Mouse (Mus musculus): Measurements from ENCODE around the gene Ptprh.

The Ptprh gene

DNA sequence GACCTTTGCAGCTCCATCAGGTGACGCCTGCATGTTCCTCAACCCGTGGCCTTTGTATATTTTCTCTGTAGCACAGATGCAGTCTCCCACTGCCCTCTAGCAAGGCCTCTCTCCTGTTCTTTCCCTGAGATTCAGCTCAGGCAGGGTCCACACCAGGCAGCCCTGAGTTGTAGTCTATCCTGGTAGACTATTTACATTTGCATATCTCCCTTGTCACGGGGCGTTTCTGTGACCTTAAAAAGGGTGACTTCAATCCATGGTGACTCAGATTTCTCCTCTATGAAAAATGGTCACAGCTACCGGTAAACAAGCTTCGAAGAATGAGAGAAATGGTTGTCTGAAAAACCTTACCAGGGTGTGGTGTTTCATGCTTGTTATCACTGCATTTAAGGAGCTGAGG lies at the start of gene Ptprh:
Gene Ptprh, minus strand, starts transcription at position 169 of the 400 bp plus-strand sequence.
- in situ Hi-C loops (cut with MboI), result no loop called here

DNA sequence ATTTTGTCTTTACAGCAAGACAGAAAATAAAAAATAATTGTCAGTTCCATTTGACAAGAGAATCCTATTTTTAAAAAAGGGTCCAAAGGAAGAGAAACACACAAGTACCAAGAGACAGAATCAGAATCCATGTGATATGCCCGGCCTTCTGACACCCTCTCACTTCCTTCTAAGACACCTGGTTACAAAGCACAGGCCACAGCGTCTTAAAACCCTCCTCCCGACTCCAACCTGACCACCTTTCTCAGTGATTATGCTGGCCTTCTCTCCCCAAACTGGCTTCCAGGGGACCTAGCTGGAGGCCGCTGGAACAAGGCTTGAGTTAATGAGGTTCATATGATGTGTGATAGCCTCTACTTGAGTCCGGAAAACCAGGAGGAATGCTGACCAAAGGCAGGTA lies 49.5 kb upstream of the Ptprh start:
- in situ Hi-C loops (cut with MboI), result no loop called here

DNA sequence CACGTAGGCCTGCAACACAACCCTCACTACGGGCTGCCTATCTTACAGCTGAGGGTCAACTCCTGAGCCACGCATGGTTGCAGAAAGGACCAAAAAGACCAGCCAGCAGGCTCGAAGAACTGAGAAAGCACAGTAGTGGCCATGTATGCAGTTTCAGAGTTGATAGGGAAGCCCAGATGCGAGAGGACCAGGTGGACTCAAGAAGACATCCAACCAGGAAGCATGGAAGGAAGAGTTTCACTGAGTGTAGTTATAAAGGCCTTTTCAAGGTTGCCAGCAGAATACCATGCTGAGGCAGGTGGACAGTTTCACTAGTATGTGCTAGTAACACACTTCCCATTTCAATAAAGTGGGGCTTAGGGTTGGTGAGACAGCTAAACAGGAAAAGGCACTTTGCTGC lies 48.9 kb upstream of the Ptprh start:
- in situ Hi-C loops (cut with MboI), result no loop called here

DNA sequence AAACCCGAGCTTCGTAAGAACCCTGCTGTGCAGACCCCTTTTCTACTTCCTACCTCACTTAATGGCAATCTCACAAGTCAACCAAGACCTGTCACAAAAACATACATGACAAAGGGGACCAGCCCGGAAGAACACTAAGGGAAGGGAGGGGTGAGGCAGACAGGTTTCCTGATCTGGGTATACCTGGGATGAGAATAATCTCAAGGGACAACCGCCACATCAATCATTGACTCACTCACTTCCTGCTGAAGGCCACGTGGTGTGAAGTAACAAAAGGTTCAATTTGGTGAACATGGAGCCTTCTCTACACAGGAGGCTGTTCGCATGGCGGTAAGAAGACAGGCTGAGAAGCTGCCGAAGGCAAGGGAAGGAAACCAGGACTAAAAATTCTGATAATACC lies 47.7 kb upstream of the Ptprh start:
- in situ Hi-C loops (cut with MboI), result no loop called here

DNA sequence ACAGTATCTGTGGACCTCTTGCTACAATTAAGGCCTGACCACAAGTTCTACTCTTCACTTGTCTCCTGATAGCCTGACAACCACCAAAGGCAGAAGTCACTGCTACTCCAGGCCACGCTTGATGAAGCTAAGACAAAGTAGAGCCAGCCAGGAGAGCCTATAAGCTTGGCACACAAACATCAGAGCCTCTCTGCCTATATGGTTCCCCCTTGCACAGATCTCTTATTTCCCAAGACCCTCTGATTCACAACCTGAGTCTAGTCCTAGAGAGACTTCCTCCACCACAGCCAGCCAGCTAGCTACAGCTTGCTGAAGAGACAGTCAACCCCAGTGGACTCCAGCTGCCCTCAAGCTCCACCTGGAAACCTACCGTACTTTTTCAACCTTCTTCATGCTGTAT lies 44.2 kb upstream of the Ptprh start:
- in situ Hi-C loops (cut with MboI), result no loop called here

DNA sequence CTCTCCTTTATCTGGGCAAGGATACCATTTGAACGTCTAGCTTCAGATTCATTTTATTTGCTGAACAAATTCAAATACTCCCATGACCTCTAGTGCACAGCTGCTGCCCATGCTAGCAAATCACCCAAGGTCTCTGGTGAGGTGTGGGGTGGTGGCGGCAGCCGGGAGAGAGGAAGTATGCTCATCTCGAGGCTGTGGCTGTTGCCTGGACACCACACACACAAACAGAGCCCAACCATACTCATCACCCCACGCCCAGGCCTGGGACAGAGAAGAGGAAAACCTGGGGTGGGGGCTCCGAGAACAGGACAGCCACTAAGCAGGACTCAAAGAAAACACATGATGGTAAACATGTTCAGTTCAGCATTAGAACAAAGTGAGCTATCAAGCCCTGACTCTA lies 43.5 kb upstream of the Ptprh start:
- in situ Hi-C loops (cut with MboI), result no loop called here

DNA sequence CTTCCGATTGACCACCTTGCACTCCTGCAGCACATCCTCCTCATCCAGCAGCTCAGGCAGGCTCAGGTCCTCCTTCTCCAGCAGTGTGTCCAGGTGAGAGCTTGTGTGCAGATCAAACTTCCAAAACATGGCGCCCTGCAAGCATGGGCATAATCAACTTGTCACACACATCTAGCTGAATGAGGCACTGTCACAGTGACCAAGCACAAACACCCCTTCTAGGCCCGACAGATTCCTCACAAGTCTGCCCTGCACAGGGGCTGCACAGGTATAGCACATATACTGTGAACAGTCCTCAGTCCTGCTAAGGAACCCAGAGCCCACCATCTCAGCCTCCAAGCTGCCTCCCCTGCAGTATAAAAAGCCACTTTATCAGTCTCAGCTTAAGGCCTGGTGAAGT lies 43.0 kb upstream of the Ptprh start:
- in situ Hi-C loops (cut with MboI), result no loop called here

DNA sequence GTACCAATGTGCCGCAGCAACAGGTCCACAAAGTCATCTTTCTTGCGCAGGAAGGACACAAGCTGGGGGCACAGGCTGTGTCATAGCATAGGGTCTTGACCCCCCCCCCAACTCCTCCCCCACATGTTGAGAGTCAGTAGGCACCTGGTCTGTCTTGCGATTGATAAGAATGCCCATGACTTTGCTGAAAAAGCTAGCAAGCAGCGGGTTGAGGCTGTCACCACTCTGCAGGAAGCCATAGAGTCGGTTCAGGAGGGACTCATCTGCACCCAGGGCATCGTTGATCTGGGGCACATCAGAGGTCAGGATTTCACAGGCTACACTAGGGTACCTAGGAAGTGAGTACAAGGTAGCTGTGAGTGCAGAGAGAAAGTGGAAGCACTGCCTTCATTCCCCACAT lies 39.4 kb upstream of the Ptprh start:
- in situ Hi-C loops (cut with MboI), result no loop called here

DNA sequence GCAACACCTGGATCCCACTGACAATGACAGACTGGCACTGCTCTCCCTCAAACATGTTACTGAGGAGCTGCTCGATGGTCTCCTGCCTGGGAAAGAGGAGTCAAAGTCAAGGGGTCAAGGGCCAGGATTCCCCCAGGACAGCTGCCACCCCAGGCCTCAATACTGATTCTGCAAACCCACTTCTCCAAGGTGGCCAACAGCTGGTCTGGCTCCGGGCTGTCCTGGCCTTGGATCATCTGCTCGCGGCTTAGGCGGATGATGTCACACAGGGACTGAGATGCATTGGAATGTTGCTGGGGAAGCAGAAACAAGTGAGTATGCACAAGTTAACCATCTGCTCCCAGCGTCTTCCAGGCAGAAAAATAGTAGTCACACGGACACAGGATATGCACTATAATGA lies 38.1 kb upstream of the Ptprh start:
- in situ Hi-C loops (cut with MboI), result no loop called here

DNA sequence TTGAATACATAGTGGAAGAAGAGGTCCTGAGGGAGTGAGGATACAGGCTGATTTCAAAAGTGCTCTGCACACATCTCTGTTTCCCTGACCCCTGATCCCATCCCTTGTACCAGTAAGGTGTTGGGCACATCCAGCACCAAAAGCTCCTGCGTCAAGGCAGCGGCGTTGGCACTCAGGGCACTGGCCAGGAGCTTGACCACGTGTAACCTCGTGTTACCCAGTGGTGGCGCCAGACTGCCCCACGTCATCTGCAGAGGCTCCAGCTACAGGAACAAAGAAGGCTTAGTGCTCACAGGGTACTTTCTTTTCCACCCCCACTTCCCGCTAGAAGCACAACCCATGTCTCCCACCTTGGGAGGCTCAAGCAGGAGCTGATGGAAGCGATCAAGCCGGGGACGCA lies 37.3 kb upstream of the Ptprh start:
- in situ Hi-C loops (cut with MboI), result no loop called here

DNA sequence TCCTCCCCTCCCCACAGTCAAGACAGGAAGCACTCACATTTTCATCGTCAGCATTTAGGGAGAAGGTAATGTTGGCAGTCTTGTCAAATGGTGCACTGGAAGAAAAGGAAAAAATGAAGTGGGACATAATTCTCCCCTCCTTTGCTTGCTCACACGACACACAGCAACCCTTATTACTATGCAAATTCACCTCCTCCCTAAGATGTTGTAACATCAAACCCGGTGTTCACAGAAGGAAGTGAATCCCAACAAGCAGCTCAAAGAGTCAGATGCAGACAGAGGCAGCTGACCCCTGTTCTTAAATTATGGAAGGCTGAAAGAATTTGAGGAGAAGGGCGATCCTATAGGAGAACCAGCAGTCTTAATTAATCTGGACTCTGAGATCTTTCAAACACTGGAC lies 32.3 kb upstream of the Ptprh start:
- in situ Hi-C loops (cut with MboI), result no loop called here

DNA sequence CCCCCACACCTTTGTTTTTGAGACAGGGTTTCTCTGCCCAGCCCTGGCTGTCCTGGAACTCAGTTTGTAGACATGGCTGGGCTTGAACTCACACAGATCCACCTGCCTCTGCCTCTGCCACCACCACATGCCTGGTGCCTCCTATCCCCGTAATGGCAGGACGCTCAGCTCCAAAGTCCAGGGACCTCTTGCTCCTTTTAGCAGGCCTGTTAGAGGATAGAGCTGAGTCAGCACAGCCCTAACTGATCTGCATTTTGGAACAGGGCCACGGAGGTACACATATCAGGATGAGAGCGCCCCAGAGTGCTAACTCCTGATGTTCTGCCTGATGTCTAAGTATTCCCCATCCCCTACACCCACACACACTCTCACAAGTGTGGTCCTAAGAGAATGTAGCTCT lies 27.2 kb upstream of the Ptprh start, which contains the start of gene Tmem86b:
Gene Tmem86b, minus strand, starts transcription at position 392 of the 400 bp plus-strand sequence.
- in situ Hi-C loops (cut with MboI), result no loop called here

DNA sequence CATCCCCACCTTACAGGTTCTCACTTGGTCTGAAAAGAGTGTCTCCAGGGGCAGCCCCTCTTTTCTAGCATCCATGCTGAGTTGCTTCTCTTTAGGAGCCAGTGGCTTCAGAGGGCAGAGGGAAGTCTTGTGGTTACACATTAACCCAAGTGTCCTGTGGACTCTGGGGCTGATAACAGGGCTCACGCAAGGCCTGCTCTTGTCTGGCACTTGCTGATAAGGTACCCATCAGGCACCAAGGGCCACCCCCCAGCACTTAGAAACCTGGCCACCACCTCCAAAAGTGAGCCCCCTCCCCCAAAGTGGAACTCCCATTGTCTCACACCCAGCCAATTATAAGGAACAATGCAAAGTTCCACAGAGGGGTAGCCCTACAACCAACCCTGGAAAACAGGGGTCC lies 26.4 kb upstream of the Ptprh start:
- in situ Hi-C loops (cut with MboI), result no loop called here

DNA sequence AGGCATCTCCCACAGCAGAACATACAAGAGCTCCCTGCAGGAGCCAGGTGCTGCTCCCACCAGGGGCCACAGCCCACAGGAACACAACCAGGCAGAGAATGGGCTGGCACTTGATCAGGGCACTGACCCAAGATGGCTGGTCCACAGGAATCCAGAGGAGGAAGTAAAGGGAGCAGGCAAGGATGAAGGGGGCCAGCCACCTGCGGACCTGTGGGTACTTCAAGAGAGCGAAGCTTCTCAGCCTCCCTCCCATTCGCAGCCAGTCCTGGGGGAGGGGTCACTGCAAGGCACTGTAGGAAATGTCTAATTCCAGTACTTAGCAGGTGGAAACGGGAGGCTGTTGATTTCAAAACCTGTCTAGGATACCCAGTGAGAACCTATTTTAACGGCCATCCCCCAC lies 25.7 kb upstream of the Ptprh start:
- in situ Hi-C loops (cut with MboI), result loop anchor here (10.0 kb wide), 1 partner anchor 165 kb away; the partner anchor contains the start of gene Rpl28

DNA sequence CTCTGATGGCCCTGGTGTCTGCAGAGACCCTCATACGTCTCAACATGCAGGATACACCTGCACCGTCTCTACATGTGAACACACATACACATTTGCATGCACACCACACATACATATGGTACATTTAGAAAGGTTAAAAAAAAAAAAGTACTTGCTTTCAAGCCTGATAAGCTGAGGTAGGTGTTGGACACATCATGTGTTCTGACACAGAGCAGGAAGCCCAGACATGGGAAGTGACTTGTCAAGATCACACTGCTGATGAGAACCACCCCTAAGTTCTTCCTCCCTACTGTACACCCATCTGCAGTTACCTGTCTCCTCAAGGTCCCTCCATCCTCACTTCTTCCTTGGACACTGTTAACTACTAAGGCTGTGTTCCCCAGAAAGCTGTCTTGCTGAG lies 22.1 kb upstream of the Ptprh start:
- in situ Hi-C loops (cut with MboI), result loop anchor here (10.0 kb wide), 1 partner anchor 169 kb away; the partner anchor contains the start of gene Rpl28

DNA sequence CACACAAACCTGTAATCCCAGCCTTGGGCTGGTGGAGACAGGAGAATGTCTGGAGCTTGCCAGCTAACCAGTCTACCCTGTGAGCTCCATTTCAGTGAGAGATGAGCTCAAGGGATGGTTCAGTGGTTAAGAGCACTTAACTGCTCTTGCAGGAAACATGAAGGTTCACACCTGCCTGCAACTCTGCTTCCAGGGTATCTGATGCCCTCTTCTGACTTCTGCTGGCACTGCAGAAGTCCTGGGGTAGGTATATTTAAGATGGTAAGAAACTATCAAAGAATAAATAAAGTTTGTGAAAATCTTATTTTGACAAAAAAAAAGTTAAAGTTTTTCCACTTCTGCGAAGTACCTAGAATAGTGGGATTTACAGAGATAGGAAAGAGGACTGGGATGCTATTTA lies 20.5 kb upstream of the Ptprh start:
- in situ Hi-C loops (cut with MboI), result loop anchor here (10.0 kb wide), 1 partner anchor 170 kb away; the partner anchor contains the start of gene Rpl28

DNA sequence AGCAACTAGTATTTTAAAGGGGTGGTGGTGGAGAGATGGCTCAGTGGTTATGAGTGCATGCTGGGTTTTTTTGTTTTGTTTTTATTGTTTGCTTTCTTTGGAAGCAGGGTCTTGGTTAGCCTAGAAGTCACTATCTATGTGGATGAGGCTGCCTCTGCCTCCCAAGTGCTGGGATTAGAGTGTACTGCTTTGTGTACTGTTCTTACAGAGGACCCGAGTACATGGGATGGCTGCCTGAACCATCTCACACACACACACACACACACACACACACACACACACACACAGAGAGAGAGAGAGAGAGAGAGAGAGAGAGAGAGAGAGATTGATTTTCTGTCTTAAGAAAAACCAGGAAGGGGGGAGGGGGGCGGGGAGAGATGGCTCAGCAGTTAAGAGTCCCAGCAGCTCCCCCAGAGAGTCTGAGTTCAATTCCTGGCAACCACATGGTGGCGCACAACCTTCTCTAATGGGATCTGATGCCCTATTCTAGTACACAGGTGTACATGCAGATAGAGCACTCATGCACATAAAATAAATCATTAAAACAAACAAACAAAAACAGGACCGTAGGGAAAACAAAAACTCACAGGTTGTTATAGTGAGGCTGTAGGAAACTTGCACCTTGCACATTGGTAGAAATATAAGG lies 19.8 kb upstream of the Ptprh start:
- in situ Hi-C loops (cut with MboI), result loop anchor here (10.0 kb wide), 1 partner anchor 171 kb away; the partner anchor contains the start of gene Rpl28

DNA sequence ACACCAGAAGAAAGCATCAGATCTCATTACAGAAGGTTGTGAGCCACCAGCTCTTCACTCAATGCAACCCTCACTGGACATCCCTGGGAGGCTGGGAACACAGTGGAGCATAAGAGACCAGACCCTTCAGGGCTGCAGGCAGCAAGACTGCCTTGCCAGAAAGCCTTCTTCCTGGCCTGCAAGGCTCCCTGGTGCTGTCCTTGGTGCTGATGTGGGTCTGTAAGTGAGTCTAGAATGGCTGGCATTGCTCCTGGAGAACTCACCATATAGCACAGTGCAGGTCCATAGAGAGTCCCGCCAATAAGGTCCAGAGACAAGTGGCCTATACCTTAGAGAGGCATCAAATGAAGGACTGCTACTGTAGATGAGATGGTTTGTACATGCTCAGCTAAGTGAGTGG lies 16.1 kb upstream of the Ptprh start:
- in situ Hi-C loops (cut with MboI), result loop anchor here (10.0 kb wide), 1 partner anchor 175 kb away; the partner anchor contains the start of gene Rpl28

DNA sequence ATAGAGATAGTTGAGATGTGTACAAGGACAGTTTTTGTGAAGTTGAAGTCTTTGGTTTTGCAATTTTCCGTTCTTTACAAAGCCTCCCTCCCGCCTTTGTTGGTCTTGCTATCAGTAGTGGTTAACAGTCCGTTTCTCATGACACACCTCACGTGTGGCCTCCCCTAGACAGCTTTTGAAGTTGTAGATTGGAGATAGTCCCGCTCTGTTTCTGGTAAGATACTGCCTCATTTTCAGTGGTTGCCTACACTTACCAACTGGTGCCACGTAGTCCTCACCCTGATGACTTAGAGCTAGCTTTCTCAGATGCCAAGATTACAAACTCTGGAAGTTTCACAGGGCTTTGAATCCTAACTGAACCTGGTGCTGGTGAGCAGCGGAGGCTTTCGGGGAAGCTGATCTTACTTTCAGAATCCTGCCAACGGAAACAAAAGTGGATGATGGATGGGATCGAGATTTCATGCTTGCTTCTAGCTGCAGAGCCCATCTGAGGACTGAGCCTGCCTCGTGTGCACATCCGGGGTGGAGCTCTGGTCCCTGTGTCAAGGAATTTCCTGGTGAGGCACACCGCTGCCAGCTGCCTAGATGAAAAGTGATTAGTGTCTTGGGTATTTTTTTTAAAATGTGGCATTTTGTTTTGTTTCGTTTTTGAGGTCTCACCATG lies 10.0 kb upstream of the Ptprh start:
- in situ Hi-C loops (cut with MboI), result no loop called here

DNA sequence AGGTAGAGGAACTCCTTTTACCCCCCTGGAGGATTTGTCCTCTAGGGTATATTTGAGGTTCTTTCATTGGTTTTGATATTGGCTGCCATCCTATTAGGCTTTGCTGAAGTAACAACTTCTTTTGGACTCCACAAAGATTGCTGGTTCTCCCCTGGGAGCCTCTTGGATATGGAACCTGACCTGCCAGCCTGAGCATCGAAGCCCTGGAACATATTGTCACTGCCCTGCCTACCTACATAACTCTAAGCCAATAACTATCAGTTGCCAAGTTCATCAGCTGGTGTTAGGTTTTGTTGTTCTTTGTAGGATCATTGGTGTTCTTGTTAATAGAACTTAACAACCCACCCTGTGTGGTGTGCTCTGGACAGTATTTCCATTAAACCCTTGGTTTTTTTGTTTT lies 9.1 kb upstream of the Ptprh start:
- in situ Hi-C loops (cut with MboI), result no loop called here

DNA sequence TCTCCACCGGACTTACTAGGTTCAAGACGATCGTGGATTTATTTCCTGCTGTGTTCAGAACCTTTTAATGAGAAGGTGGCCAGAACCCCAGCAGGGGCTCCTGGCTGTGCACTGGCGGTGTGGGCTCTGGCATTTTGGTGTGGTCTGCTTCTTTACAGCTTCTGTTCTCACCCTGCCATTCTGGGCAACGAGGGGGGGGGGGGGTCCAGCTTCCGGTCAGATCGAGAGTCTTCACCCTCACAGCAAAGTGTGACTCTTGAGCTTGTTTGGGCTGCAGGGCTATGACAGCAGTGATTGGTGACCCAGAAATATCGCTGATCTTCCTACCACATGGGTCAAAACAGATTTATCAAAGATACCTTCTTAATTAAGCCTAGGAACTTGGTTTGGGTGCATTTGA lies 8.5 kb upstream of the Ptprh start:
- in situ Hi-C loops (cut with MboI), result no loop called here

DNA sequence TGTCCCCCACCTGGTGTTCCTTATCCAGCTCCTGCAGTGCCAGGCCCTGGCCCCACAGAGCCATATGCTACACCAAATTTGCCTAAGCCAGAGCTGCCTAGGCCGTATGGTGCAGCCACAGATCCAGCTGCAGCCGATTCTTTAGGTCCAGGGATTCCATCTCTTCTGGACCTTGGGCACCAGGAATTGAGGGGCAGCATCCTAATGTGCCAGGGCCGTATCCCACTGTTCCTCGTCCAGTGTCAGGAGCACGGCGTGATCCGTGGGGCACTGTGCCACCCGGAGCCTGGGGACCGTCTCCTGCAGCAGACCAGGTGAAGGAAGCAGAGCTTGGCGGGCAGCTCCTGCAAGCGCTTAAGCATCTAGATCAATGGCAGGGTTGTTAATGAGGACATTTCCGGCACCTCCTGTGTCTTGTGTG lies 8.1 kb upstream of the Ptprh start:
- in situ Hi-C loops (cut with MboI), result no loop called here

DNA sequence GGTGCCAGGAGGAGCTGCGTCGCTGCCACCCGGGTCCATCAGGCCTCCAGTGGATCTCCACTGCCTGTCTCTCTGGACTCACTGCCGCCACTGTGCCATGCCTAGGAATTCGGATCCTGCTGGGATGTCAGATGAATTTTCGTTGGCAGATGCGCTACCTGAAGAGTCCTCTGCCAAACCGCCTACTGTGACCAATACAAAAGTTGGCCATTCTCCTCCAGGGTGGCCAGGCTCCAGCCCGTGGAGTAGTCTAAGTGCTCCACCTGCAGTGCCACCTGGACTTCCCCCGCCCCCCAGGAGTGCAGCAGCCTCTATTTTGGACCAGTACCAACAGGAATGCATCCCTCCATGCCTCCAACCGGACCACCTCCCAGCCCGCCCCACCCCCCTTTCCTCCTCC lies 7.7 kb upstream of the Ptprh start:
- in situ Hi-C loops (cut with MboI), result no loop called here

DNA sequence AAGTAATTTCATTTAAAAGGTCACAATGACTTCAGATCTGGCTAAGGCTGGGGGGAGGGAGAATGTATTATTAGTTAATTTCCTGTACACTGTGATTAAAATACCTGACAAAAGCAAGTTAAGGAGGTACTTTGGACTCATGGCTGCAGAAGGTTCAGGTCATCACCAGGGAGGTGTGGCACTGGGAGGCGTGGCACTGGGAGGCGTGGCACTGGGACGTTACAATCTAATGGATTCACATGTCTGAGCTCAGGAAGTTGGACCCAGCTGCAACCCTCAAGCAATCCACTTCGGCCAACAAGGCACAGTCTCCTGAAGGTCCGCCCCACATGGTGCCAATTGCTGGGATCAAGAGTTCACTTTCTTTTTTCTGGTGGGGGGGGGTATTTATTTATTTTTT lies 4.2 kb upstream of the Ptprh start:
- in situ Hi-C loops (cut with MboI), result no loop called here

Data from mature B cell (primary cell).